Mouse (Mus musculus) heart, adult 8-10 months (tissue): Measurements from ENCODE around the gene Trpm8. TPM values are rescaled to one million over a fixed set of nuclear protein-coding genes. Genes with fewer than 3 reads are reported as not detected.

Experiments used
- DNase-seq: peaks from one replicate; pipeline ENCODE4 v3.0.0; 2022; ENCODE audit warnings: low spot score
- total RNA-seq, 4 experiments: library from RNA; stranded (reverse); gene quantifications; 2 replicates each; pipeline ENCODE4 v1.2.4; 2022

Gene Trpm8
- total RNA-seq, 4 experiments from 2014 or later: not detected

DNA sequence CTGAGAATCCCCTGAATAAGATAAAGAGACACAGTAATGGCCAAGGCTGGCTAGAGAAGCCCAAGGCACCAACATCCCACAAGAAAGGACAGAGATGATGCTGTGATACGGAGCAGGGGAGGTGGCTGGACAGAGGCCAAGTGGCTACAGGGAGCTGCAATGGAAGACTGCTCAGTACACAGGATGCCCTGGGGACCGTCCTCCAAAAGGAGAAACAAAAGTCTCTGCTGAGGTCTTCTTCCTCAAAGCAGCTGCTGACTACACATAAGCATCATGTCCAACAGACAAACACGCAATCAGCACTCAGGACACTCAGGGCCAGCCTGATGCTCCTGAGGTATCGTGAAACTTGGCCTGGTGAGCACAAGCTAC lies 12.6 kb upstream of the Trpm8 start:
- no peak for DNase-seq

DNA sequence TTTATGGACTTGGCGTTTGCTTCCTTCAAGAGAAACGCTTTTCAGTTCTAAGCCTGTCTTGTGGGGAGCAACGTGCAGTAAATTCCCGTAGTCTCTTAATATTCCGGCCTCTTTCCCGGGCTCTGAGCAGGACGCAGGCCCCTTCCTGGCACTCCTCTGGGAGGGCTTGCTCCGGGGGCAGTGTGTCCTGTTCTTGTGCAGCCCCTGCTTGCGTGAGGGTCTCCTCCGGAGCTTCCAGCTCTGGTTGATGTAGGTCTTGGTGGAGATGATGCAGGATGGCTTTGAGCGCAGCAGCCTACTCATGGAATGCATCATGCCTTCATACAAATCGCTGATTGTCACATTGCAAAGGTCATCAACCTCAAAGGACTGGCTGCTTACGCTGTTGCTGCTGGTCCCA lies 11.3 kb upstream of the Trpm8 start:
- DNase-seq: no peak

DNA sequence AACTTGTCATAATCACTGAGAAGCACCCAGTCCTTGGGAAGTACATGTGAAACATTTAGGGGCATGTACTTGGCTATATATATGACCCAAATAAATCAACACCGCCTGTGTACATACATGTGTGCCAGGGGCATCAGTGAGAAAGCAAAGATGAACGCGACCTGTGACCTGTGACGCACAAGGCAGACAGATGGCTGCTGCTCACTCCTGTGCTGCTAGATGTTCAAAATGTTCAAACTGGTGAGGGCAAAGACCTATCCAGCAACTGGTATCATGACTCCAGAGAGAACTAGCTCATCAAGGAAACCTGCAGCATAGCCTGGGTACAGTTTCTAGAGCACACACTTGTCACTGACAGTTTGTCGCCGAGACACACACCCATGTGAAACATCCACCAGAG lies 10.0 kb upstream of the Trpm8 start:
- DNase-seq: no peak

DNA sequence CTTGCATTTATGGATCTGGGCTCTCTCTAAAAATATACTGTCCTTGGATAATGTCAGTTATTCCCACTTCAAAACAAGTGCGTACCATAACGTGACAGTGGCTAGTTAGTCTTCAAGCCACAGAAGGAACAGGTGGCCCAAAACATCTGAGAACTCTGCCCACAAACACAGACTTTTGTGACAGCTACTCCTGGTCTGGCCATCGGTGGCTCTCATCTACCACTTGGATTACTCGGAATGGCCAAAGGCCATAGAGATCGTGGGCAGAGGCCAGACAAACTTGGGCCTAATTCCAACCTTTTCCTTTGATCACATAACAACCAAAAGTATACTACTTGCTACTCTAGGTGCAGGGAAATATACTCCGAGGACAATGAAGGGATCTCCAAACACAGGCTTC lies 9.4 kb upstream of the Trpm8 start:
- DNase-seq: no peak

DNA sequence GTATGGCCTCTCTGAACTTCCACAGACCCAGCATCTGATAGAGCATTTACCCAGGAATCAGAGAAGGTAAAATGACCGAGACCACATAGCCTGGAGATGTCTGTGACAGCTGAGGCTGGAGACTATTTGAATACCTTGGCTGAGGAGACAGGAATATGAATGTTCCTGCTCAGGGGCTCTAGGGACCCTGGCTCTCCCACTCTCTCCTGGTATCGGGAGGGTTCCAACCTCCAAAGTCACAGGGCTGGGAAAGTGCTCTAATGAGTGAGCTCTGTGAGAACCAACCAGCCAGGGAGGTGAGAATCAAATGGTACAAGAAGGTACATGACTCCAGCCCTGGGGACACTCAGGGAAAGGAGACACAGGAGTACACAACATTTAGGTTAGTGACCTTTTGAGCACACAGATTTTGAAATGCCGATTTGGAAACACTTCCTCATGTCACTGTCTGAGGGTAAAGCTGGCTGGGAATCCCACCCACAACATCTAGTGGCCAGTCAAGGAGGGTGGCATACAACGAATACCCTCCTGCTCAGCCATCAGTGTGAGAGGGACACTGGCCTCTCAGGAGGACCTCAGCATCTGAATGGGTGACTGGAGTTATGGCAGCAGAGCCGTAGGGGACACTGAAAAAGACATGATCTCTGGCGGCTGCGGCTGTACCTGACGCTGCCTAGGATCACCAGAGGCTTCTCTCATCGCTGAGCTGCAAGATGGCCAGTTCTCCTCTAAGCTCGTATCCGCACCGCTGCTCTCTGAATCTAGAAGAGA lies 7.7 kb upstream of the Trpm8 start:
- DNase-seq: no peak

DNA sequence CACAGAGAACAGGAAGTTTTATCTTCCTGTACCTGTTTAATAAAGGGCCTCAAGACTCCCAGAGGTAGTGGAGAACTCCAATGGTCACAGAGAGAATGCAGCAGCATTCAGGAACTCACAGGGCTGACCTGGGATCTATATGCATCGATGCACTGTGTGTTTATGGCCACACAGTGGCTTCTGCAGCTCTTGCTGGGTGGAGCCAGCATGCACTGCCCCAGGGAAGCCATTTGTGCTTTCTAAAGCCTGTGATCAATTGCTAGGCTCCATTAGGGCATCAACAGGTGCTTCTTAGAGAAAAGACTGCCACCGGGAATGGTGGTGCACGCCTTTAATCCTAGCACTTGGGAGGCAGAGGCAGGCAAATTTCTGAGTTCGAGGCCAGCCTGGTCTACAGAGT lies 4.6 kb upstream of the Trpm8 start:
- DNase-seq: no peak

DNA sequence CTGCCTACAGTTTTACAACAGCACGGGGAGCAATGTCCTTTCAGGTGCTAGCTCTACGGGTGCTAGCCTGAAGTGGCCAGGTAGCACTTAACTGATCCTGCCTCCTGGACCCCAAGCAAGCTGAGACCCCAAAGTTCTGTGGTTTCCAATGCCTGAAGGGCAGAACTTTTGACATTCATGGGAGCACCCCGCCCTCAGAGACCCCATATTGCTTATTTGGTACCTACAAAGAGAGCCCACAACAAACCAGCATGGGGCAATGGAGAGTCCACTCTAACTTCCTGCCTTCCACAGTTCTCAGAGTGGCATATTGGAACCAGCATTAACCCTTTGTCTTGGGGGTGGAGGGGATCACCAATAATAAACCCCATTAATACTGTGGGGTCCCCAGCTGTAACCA lies 4.1 kb upstream of the Trpm8 start:
- DNase-seq: no peak

DNA sequence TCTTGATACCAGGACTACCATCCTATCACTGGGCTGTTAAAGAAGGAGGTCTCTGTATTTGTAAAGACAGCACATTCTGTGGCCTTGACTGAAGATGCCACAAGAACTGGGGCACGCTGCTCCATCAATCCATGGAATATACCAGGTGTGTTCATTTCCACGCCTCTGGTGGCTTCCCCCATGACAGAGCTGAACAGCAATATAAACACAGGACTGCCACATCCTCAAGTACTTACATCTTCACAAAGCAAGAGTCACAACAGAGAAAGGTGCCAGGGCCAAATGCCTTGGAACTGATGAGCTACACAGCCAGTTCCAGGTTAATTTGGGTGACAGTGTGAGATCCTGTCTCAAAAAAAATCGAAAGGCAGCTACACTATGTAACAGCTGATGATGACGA lies 3.6 kb upstream of the Trpm8 start:
- DNase-seq: no peak

DNA sequence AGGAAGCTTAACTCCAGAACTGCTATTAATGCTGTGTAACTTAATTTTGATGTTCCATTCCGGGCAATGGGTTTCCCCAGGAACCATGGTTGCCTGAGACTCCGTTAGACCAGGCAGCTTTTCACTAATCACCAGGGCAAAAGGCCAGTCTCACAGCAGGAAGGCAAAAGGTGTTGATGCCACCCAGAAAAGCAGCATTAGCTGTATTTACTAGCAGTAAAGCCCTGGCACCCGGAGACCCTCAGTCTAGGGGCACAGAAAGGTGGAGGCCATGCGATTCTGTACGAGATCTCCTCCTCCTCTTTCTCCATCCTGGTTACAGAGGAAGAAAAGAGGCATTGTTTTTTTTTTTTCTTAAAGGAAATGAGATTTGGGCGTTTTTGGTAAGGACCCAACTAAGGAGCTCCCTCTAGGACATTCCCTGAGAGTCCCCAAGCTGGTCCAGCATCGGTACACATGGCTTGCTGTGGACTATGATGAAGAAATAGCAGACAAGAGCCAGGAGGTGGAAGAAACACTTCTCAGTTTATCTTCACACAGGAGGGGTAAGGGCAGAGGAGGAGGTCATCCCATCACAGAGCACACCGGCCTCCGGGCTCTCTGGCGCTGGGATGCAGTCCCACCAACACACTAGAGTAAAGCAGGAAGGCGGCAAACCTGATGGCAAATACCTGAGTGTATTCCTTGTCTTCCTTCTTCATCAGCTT lies 2.9 kb upstream of the Trpm8 start:
- no peak for DNase-seq

DNA sequence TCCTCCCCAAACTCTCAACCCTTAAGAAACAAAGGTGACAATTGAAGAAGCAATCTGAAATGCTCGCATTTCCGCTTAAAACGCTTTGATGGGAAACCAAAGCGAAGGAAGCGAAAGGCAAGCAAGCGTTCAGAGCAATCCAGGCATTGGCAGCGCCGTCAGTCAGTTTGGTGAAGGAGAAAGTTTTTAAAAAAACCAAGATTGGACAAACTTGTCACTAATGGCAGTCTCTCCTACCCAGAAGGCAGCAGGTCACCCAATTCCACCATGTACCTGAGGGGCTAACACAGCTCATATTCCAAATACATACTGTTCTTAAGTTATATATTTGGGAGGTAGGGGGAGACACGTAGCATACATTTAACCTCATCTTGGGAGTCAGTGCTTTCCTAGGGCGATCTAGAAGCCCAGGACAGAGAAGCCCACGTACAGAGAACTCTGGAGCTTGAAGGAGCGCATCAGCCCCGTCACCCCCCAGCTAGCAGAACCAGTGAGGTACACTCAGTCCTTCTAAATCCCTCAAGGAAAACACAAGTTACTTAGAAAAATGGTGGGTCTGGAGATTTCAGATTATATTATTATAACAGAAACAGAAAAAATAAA lies 2.3 kb upstream of the Trpm8 start:
- DNase-seq: no peak

DNA sequence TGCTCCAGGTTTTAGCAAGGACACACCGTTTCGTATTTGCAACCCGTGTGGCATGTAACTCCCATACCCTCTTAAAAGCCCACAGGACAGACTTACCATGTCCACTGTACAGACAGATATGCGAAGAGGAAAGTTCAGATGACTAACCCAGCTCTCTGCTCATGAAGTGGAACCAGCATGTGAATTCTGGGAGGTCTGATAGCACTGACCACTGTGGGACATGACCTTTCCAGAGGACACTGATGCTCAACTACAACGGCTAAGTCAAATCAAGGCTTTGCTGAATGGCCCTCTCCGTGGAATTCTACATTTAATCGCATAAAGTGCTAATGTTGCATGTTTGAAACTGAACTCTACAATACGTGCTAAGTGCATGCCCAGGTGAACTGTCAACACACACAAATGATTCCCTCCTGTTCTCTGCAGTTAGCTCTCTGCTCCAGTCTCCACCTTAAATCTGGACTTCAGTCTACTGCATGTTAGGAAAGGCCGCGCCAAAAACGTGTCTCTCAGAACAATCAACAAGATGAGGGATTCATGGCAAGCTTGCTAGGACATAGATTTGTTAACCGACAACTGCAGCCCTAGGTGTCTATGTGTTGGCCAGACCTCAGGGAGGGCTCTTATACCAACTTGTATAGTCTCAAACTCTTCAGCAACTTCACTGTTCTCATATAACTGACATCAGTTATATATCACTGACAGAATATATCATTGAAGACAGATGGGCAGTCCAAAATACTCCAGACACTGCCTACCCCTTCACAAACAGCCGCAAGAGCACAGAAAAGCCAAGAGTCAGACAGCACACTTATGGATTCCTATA lies 1.6 kb upstream of the Trpm8 start:
- no peak for DNase-seq

DNA sequence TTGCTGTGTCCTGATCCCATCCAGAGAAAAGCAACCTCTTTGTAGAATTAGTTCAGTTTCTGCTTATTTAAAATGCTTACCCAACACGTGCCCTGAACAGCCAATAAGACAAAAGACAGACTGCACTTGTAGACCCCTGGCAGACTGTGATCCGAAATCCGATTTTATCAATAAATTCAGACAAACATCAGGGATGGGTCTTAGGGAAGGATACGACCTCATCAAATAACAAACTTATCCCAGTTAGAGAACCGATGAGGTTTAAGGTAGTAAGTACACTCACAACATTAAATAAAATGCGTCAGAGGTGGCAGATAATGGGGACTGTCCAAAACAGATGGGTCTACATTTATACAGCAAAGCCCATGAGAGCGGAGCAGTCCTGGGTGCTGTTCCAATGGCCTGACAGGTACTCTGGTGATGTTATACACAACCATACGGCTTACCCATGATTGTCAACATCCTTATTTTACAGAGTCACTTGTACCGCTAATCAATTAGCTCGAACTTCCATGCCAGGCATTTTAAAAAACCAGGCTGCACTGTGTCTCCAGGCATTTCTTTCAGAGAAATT lies 850 bp upstream of the Trpm8 start:
- no peak for DNase-seq

DNA sequence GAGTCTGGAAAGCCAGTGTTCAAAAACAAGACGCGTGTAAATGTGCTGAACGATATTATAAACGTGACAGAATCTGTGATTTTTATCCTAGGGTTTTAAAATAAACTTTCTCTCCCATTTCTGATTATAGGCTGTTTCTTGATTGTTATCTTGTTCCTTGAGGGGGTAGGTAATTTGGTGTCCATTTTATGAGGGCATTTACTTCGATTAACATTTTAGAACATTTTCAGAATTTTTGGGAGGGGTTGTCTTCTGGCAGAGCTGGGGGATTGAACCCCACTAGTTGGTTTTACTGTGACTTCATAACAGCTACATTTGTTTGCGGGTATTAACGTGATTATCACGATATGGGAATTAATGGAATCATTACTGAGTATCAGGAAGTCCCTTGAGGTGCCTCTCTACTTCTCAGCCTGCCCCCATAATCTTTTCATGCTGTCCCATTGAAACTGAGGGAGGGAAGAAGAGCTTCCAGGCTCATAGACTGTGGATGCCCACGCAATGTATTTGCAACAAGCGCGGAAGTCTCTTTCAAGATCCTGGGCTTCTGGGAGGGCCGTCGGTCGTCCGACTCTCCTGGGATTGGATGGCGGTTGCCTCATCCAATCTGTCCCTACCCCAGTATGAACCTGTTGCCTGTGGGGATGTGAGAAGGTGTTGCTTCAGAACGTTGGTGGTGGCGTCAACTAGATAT lies 504 bp downstream of the Trpm8 start:
- no peak for DNase-seq

DNA sequence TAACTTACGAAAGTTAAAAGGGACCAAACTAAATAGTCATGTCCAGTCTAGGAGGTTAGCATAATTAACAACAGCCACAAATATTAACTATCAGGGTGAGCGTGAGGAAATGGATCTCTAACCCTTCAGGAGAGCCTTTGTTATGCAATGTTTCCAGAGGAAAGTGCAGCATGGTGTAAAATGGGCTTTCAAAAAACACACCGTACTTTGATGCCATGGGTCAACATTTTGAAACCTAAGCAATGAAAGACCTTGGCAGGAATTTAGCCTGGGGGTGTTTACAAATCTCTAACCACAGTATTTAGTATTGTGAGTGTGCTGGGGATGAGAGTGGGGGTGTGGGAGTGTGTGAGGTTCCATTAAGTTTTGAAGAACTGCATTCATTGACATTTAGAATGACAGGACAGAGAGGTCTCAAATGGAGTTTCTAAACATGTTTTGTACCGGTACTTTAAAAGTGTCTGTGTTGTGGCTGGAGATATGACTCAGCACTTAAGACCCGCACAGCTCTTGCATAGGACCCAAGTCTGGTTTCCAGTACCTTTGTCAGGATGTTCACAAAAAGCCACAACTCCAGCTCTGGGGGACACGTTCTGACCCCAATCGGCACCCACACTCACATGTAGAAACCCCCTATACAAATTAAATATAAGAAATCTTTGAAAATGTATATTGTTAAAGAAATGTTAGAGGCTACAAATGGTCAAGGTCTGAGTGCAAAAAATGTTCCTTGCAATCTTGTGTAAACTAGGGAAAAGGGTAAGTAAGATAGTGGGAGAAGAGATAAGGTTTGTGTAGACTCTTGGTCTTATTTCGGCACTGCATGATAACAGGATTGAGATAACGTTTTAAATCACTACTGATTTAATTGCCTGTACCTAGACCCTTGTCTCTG lies 1.9 kb downstream of the Trpm8 start:
- DNase-seq: no peak

DNA sequence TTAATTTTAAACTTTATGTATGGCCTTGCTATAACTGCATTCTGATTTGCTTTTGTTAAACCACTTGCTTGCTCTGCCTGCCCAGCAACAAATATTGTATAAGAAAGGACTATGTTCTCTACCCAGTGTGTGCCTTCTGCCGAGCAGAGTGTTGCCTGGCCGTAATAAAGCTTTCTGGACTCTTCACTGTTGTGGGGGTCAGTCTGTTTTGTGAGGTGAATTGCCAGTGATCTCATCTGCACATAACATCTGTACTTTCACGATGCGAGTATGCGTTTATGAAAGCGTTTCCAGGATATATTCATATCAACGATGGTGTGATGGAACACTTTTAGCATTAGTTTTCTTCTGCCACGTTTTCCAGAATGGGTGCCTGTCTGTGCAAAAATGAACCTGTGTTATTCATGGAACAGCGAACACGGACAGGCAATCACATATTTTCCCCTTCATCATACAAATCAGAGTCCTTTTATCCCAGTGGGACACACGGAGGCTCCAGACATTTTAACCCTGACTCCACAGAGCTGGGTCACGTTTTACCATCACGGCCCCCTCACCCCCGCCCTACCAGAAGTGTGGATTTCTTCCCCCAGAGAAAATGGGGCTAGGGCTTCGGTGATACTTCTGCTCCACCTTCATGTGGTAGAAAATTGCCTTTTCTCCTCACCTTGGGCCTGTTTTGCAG lies 2.7 kb downstream of the Trpm8 start:
- no peak for DNase-seq

DNA sequence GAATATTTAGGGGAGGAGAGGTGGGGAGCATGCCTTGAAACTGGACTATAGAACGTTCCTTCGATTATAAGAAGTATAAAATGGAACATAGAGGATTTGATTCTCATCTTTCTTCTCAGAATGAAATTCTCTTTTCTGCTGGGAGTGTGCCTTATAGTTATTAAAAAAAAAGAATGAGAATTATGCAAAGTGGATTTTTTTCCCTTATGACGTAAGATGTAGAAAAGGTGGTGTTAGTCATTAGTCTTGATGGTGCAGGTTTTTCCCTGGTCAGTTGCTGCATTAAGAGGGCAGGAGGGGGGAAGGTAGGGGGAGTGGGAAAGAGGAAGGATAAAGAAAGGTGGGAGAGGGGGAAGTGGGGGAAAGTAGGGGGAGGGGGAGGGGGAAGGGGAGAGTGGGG lies 4.8 kb downstream of the Trpm8 start:
- DNase-seq: no peak

DNA sequence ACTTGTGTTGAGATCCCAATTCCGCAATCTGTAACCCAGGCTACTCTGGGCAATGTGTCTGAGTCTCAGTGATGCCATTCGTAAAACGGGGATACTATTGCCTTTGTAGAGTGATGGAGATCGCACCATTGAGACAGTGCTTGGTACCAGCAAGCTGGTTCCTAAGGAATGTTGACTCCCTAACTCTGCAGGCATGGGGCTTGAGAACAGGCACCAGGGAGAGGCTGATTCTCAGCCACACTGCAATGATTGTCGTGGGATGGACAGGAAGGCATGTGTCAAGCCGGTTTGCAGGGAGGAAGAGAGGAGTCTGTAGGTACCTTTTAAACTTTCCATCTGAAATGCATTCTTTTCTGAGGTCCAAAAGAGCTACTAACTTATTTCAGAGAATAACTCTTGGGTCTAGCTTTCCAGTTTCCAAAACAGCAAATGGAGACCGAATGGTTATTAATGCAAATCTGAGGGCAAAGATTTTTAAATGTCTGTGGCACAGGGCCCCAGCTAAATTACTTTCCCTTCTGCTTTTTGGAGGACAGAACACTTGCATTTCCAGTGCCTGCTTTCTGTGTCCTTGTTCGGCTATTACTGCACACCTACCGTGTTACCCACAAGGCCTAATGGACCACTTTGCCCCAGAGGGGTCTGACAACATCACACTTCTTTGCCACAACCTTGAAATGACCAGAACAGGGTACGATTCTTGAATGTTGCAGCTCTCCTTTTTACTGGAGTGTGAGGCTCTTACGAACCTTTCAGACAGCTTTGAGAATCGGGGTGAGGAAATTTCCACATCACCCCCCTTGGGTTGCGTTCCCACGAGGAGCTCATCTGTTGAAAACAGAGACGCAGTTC lies 6.1 kb downstream of the Trpm8 start:
- DNase-seq: no peak

DNA sequence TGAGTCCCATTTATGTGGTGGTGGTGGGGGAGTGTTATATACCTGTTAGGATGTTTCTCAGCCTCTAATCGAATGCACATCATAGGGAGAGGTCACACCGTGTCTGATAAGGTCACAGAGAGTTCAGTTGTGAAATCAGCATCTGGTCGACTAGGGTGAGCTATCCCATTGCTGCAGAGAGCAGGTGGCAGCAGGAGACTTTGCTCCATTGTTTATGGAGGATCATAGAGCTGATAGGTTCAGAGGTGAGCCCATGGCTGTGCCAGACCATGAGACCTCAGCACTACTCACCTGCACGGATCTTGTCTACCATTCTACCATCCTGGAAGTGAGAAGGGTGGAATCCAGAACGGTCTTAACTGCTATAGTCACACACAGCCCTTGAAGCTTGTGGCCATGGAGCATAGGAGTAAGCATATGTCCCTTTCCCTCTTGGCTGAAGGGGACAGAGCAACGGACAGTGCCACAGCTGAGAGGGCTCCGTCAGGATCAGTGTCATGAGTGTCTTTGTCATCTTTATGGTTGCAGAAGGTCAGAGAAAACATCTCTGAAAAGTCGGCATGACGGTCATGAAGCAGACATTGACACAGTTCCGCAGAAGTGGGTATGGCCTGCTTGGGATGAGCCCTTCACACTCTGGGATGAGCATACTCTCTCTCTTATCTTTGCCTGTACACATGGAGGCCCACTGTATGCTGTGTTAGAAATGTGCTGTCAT lies 6.9 kb downstream of the Trpm8 start:
- DNase-seq: no peak
